29 mouse cellular contexts compared by ENCODE assay signal in genomic region chr2:66350590-66350989, GRCm38 (mm10).
DNase-seq lines count a peak whose midpoint lies in the region; ATAC-seq and TF ChIP-seq lines count a peak whose summit lies in the region.
"Had no signal": no experiment of that assay in that cellular context is flagged by ENCODE, and none has a peak within 500 bp of the region (broad histone marks: within the 10 kb centered on the region; RNA-seq: fewer than 3 reads in every experiment).

No protein-coding gene starts in this region.

- H3K27me3 ChIP-seq in forebrain, embryonic 14.5 days (replicated peaks; ENCODE audit: control insufficient read depth, insufficient read depth, low read length) = no peaks in the 10 kb centered on the region
- no peaks in the 10 kb centered on the region for H3K27me3 ChIP-seq in forebrain, embryonic 10.5 days (ENCODE audit: poor library complexity, severe bottlenecking)
- H3K27me3 ChIP-seq: CH12.LX; embryonic facial prominence, embryonic 12.5 days; embryonic facial prominence, embryonic 15.5 days; heart, embryonic 12.5 days; heart, embryonic 15.5 days; hindbrain, embryonic 13.5 days; intestine, embryonic 15.5 days had no signal

- H3K4me2 ChIP-seq in forebrain, embryonic 14.5 days (ENCODE audit: low read length) = no peak overlapping the region
- H3K4me2 ChIP-seq: embryonic facial prominence, embryonic 12.5 days; embryonic facial prominence, embryonic 15.5 days; heart, embryonic 12.5 days; heart, embryonic 15.5 days; hindbrain, embryonic 13.5 days; intestine, embryonic 15.5 days had no signal

- DNase-seq in forebrain, embryonic 14.5 days (ENCODE audit: low spot score) = peak; percentile 22
- no peak for DNase-seq in forebrain, embryonic 10.5 days (ENCODE audit: extremely low spot score, low spot score)
- DNase-seq in frontal cortex, postnatal 10 days (ENCODE audit: low spot score in 2 of 2) = no peak
- peak; percentile 31 for DNase-seq in brain, embryonic 14.5 days (ENCODE audit: low read depth)
- DNase-seq in spleen, postnatal 36 days (ENCODE audit: low spot score in 2 of 2) = no peak
- no peak for DNase-seq in retina, embryonic 14.5 days (ENCODE audit: low spot score)
- DNase-seq: adrenal gland, adult 2 months; adrenal gland, postnatal 14 days; B cell, adult 2 months; cerebellum, adult 18-20 months; cerebellum, adult 9-10 months; cerebellum, postnatal 14 days; gastrocnemius, postnatal 25 days; heart, adult 18-20 months; heart, postnatal 10 days; heart, postnatal 36 days; kidney, adult 11 months had no signal

- H3K36me3 ChIP-seq in forebrain, embryonic 14.5 days (ENCODE audit: control insufficient read depth, insufficient read depth, low read length) = no peaks in the 10 kb centered on the region
- no peaks in the 10 kb centered on the region for H3K36me3 ChIP-seq in forebrain, embryonic 10.5 days (replicated peaks)
- H3K36me3 ChIP-seq: embryonic facial prominence, embryonic 12.5 days; embryonic facial prominence, embryonic 15.5 days; G1E; heart, embryonic 12.5 days; heart, embryonic 15.5 days; hindbrain, embryonic 10.5 days; hindbrain, embryonic 13.5 days; intestine, embryonic 15.5 days had no signal

- 89% methylated on average over 2 of the region's 2 CpGs for WGBS in forebrain, embryonic 14.5 days
- 91% methylated on average over 2 of the region's 2 CpGs for WGBS in forebrain, embryonic 10.5 days

- TF ChIP-seq CTCF in brain, embryonic 14.5 days (IDR thresholded peaks at IDR 0.05; ENCODE audit: borderline replicate concordance, extremely low read depth, insufficient read depth, insufficient read length) = no peak

- H3K4me1 ChIP-seq in forebrain, embryonic 14.5 days (ENCODE audit: control insufficient read depth, insufficient read depth, low read length) = no peaks in the 10 kb centered on the region
- H3K4me1 ChIP-seq in forebrain, embryonic 10.5 days = no peaks in the 10 kb centered on the region
- H3K4me1 ChIP-seq: embryonic facial prominence, embryonic 12.5 days; embryonic facial prominence, embryonic 15.5 days; heart, embryonic 12.5 days; heart, embryonic 15.5 days; hindbrain, embryonic 10.5 days; hindbrain, embryonic 13.5 days; intestine, embryonic 15.5 days had no signal

- no peak overlapping the region for H3K9ac ChIP-seq in forebrain, embryonic 14.5 days (ENCODE audit: low read length)
- H3K9ac ChIP-seq: embryonic facial prominence, embryonic 12.5 days; embryonic facial prominence, embryonic 15.5 days; heart, embryonic 12.5 days; heart, embryonic 15.5 days; hindbrain, embryonic 13.5 days; intestine, embryonic 15.5 days had no signal

- no peaks in the 10 kb centered on the region for H3K9me3 ChIP-seq in forebrain, embryonic 14.5 days (replicated peaks; ENCODE audit: control insufficient read depth, low read length)
- H3K9me3 ChIP-seq in forebrain, embryonic 10.5 days = no peaks in the 10 kb centered on the region
- H3K9me3 ChIP-seq: embryonic facial prominence, embryonic 12.5 days; embryonic facial prominence, embryonic 15.5 days; heart, embryonic 12.5 days; heart, embryonic 15.5 days; hindbrain, embryonic 10.5 days; hindbrain, embryonic 13.5 days; intestine, embryonic 15.5 days had no signal

- peak; percentile 61; the same call in 1 of the 2 replicates for ATAC-seq in forebrain, embryonic 14.5 days
- peak; percentile 42 for ATAC-seq in frontal cortex, adult (ENCODE audit: low TSS enrichment)
- ATAC-seq: hindbrain, embryonic 16.5 days; intestine, embryonic 15.5 days; Patski had no signal

- H3K27ac ChIP-seq in forebrain, embryonic 14.5 days (ENCODE audit: low read depth, low read length) = no peak overlapping the region
- no peak overlapping the region for H3K27ac ChIP-seq in forebrain, embryonic 10.5 days
- H3K27ac ChIP-seq: embryonic facial prominence, embryonic 12.5 days; embryonic facial prominence, embryonic 15.5 days; heart, embryonic 15.5 days; hindbrain, embryonic 10.5 days; hindbrain, embryonic 13.5 days; intestine, embryonic 15.5 days had no signal

- H3K4me3 ChIP-seq in forebrain, embryonic 14.5 days (ENCODE audit: low read depth, low read length) = no peak overlapping the region
- H3K4me3 ChIP-seq in forebrain, embryonic 10.5 days = no peak overlapping the region
- H3K4me3 ChIP-seq: embryonic facial prominence, embryonic 12.5 days; embryonic facial prominence, embryonic 15.5 days; heart, embryonic 12.5 days; heart, embryonic 15.5 days; hindbrain, embryonic 10.5 days; hindbrain, embryonic 13.5 days; intestine, embryonic 15.5 days had no signal

- TF ChIP-seq POLR2A in brain, embryonic 14.5 days (IDR thresholded peaks at IDR 0.05; ENCODE audit: borderline replicate concordance, extremely low read depth, insufficient read depth, insufficient read length, poor library complexity, severe bottlenecking) = no peak

Comparison
In these comparisons a context has a peak if more than half of its experiments do, and no peak if none do; other contexts are left out.
1. DNase-seq: peak in forebrain, embryonic 14.5 days (single experiment) and brain, embryonic 14.5 days (single experiment); none in forebrain, embryonic 10.5 days (single experiment), frontal cortex, postnatal 10 days (0 of 2), spleen, postnatal 36 days (0 of 2) and retina, embryonic 14.5 days (single experiment).